Mouse (Mus musculus) testis, postnatal 14 days (tissue): ENCODE data around the gene Klk11.

Experiments used
- DNase-seq: peaks from one replicate; pipeline ENCODE4 v3.0.0; 2021; ENCODE audit warnings: low spot score

The Klk11 gene

DNA sequence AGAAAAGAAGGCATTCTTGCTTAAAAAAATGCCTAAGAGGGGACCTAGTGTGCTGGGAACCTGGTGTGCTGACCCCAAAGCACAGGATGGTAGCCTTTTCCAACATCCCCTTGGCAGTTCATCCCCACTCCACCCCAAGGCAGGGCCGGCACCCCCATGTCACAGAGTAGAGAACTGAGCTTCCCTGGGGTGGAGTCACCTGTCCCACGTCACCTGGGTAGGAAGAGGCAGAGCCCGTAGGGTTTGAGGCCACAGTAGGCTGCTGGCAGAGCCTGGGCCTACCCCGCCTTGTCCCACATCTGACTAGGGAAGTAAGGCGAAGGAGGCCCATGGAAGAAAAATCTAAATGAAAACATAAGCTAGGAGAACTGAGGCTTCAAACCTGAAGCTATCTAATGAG lies at the start of gene Klk11:
Gene Klk11 (plus strand): TSS at position 241 of the 400 bp plus-strand sequence.
- no peak for DNase-seq

DNA sequence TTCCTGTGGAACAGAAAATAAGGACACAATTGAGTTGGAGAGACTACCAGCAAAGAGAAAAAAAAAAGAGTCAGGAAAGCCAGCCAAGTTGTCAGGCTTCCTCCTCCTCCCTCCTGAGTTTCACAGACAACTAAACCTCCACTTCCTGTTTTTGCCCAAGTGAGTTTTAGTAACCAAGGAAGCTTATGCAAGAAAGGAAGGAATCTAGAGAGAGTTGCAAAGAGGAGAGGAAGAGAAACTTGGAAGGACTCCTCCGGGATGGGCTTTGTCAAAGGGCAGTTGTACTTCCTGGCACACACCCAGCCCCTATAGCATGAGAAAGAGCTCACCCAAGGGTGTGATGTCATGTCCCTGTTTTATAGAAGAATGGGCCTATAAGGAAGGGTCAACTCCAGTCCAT lies 26.6 kb upstream of the Klk11 start:
- no peak for DNase-seq

- no peak for DNase-seq
Measured at GRCm38 (mm10) chr7:43752806-43753205, 21.6 kb upstream of the Klk11 start.

DNA sequence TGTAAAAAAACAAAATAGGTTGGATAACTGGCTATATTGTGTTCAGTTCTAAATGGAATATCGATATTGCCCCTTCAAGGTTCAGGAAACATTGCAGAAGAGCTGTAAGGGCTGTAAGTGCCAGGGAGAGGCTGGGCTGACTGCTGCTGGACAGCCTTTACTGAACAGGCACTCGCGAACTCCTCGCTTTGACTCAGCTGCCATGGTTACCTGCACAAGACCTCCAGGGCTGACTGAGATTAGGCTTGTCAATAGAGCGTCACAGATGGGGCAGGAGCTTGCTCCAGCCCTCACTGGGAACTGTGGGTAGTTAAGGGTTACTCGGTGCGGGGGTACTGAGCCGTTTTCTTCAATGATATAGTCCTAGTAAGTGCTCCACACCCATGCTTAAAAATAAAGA lies 7.9 kb upstream of the Klk11 start:
- DNase-seq: no peak

GRCm38 (mm10) chr7:43768597-43768996 lies 5.8 kb upstream of the Klk11 start, which contains the start of gene Klk12:
Gene Klk12 (plus strand): TSS chr7:43768897.
- no peak for DNase-seq

GRCm38 (mm10) chr7:43769636-43770035 lies 4.8 kb upstream of the Klk11 start:
- DNase-seq: no peak

DNA sequence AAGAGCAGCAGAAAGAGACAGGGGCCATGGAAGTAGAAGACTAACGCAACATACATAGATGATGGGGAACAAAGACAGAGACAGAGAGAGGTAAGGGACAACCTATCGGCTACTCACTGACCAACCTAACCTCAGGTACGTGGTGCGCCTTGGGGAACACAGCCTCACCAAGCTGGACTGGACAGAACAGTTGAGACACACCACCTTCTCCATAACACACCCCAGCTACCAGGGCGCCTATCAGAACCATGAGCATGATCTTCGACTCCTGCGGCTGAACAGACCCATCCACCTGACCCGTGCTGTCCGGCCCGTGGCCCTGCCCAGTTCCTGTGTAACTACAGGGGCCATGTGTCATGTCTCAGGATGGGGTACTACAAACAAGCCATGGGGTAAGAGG lies 3.7 kb upstream of the Klk11 start:
- DNase-seq: no peak

DNA sequence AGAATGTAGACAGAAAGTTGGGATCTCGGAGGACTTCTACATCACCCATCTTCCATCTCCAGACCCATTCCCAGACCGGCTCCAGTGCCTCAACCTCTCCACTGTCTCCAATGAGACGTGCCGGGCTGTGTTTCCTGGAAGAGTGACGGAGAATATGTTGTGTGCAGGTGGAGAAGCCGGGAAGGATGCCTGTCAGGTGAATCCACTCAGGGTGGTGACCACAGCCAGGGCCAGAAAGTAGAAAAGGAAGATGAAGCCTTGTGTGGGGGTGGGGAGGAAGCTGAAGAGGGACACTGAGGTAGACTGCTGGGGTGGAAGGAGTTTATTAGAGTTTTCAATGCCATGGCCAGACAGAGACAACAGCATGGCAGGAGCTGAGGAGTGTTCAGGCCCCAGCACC lies 2.5 kb upstream of the Klk11 start:
- no peak for DNase-seq

DNA sequence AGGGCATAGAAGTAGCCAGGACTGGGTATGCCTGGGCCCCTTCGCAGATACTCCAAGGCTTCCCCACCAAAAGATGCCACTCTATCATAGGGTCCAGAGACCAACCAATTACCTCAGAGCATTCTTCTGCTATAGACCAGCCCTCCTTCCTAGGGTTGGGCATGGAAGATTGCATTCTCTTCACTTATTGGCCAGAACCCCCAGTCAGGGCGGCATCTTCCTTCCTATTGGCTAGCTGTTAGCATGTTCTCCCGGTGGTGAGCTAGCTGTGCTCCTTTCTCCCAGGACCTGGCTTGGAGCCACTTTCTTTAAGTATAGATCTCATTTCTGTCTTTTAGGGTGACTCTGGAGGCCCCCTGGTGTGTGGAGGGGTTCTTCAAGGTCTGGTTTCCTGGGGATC lies 1.5 kb upstream of the Klk11 start:
- no peak for DNase-seq

GRCm38 (mm10) chr7:43774802-43775201 lies 398 bp downstream of the Klk11 start:
- DNase-seq: no peak

DNA sequence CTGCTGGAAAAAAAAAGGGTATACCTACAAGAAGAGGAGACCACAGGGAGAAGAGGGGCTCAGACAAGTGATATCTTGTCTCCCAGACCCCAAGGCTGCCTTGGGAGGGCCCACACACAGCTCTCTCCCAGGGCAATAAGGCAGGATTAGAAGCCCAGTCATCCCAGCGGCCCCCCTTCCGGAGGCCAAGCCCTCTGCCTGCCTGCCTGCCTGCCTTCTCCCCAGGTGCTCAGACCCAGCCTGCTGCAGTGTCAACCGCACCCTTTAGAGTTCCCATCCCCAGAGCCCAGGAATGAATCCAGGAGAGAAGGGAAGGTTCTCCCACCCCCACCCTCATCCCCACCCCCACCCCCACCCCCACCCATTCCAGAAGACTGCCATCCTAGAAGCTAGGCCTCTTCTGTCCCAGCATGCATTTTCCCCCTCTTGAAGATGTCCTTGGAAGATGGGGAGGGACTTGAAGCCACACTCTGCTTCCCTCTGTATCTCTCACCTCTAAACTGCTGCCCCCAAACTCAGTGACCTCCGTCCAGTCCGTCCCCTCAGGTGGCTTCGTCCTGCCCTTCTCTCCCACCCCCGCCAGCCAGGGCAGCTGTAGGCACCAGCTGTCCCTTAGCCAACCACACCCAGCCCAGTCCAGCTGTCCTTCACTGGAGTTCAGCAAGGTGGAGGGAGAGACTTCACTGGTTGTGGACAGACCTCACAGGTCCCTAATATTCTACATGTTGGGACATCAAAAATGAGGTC lies 1.1 kb downstream of the Klk11 start:
- no peak for DNase-seq

DNA sequence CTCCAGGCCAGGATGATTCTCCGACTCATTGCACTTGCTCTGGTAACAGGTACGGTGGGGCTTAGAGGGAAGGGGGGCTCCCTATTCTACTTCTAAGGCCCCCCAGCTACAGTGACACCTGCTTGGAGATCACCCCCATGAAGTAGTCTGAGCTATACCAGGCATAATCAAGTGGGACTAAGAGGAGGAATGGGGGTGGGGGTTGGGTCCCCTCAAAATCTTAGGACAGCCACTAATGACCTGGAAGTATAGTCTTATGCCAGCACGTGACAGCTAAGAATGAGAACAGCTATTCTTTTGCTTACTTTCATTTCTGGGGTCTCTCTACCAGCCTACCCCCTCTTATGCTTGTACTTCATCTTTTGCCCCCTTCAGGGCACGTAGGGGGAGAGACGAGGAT lies 2.1 kb downstream of the Klk11 start:
- no peak for DNase-seq

- no peak for DNase-seq
Measured at GRCm38 (mm10) chr7:43777423-43777822, 3.0 kb downstream of the Klk11 start.

GRCm38 (mm10) chr7:43778176-43778970 lies 4.0 kb downstream of the Klk11 start:
- DNase-seq: no peak

- DNase-seq: no peak
Measured at GRCm38 (mm10) chr7:43780241-43780640, 5.8 kb downstream of the Klk11 start.

- DNase-seq: no peak
Measured at GRCm38 (mm10) chr7:43780746-43781145, 6.3 kb downstream of the Klk11 start, which contains the start of gene Klk10. Gene Klk10 (plus strand): TSS chr7:43781035.

DNA sequence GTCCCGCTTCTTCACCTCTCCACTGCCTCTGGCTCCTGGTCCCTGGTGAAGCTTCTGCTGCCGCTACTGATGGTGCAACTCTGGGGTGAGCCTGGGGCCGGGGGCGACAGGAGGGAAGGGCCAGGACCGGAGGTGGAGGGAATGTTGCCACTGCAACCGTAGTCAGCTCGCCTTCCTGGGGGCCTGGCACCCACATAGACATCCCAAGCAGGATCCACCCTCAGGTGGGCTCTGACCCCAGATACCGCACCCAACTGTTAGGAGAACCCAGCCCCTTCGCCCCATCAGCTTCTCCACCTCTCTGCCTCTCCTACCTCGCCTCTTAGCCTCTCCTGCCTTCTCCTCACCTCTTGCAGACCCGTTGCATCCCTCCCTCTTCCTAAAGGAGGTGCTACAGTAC lies 7.1 kb downstream of the Klk11 start:
- no peak for DNase-seq

- DNase-seq: peak; percentile 73
Measured at GRCm38 (mm10) chr7:43782275-43783265, 8.2 kb downstream of the Klk11 start.

GRCm38 (mm10) chr7:43785286-43785685 lies 10.9 kb downstream of the Klk11 start:
- no peak for DNase-seq

DNA sequence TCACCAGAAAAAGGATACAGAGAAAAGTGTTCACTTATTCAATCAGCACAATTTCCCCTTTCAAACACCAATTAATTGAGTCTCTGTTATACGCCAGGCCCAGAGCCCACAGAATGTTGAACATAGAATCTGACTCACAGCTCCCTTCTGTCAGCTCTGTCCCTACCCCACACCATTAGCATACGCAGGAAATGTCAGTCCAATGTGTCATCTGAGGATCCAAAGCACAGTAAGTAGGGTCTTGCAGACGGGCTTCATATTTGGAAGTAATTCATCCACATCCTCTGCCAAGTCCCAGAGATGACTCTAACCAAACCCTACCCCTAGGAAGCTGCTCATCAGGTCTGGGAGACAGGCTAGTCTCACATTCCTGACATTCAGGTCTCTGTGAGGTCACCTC lies 13.7 kb downstream of the Klk11 start:
- DNase-seq: no peak

DNA sequence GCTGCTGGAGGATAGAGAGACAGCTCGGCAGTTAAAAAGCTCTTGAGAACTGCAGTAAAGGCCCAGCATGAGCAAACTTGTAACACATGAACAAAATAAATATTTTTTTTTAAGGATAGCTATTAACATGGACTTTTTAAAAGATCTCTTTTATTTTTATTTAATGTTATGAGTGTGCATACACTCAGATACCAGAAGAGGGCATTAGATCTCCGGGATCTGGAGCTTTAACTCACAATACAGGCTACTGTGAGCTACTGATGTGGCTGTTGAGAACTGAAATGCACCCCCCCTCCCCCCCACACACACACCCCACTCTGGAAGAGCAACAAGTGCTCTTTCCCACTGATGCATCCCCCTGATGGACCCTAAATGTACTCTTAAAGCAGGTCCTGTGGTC lies 14.9 kb downstream of the Klk11 start:
- DNase-seq: no peak

- no peak for DNase-seq
Measured at GRCm38 (mm10) chr7:43791591-43791990, 17.2 kb downstream of the Klk11 start, which contains the start of gene Klk9. Gene Klk9 (plus strand): TSS chr7:43791891.
